Mouse (Mus musculus) lung, adult 2 months (tissue): ENCODE data around the gene Col25a1. TPM values are rescaled to one million over a fixed set of nuclear protein-coding genes. Genes with fewer than 3 reads are reported as not detected.

Experiments
- DNase-seq: peaks from one replicate; pipeline ENCODE4 v3.0.0; 2022
- H3K4me1 ChIP-seq: fragments of 200-500 bp; 2 replicates; pipeline ENCODE4 v1.6.1; 2011; ENCODE audit warnings: low read length; ENCODE audit not compliant: control insufficient read depth, insufficient read depth
- H3K4me3 ChIP-seq: fragments of 200-500 bp; replicated peaks from 2 replicates; pipeline ENCODE3; 2011; ENCODE audit warnings: low read depth, mild to moderate bottlenecking, control low read depth, low read length; ENCODE audit errors: extremely low read depth
- CTCF ChIP-seq: fragments of 200-500 bp; IDR thresholded peaks from 2 replicates; pipeline ENCODE4 v1.5.1; 2011; ENCODE audit warnings: mild to moderate bottlenecking, low read length, control low read depth; ENCODE audit not compliant: insufficient read depth
- POLR2A ChIP-seq: fragments of 200-500 bp; IDR thresholded peaks from 2 replicates; pipeline ENCODE4 v1.6.1; 2011; ENCODE audit warnings: low read depth, mild to moderate bottlenecking, control low read depth, low read length, borderline replicate concordance; ENCODE audit errors: extremely low read depth
- WGBS: fragments of 180-500 bp; shearing (Covaris S2); methylation state at CpG from one replicate; pipeline ENCODE4 v1.1.7; 2018; 5-methylcytosine and 5-hydroxymethylcytosine counted together
- polyA plus RNA-seq: library from polyadenylated mRNA; depleted of rRNA; stranded (reverse); fragments of >200 nt; gene quantifications from 2 replicates; pipeline ENCODE4 v1.2.3, GENCODE M21; 2012; rRNA removed

Gene Col25a1
- 0.07 TPM in 2 replicates for polyA plus RNA-seq

- 88% methylated on average over 8 of the region's 8 CpGs for WGBS
- DNase-seq, result no peak
These were observed at the start of gene Col25a1 for GRCm38 (mm10) chr3:130131201-130131600. TSS of gene Col25a1 (plus strand) at chr3:130131501.

DNA sequence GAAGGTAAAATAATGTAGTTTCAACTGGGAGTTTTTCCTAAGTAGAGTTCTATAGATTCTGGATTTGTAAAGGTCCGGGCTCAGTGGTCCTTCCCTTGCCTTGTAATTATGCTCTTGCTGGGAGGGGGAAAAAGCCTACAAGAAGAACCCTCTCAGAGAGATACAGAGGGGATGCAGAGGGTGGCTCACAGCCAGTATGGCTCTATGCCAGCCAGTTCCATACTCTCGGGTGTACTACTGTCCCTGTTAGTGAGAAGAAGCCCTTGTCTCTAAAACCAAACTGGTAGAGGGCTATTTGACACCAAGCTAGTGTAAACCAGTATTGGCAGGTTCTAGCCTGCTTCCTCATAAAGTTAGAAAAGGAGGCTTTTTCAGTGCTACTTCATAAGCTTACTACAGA, 48.0 kb upstream of the Col25a1 start:
- no peak for DNase-seq
- WGBS, result 40% methylated on average over 2 of the region's 2 CpGs
- H3K4me1 ChIP-seq, result 0 out of 2 replicates have a peak, but pooled peaks cover 2% of the 10 kb centered on the region
- no peak overlapping the region for H3K4me3 ChIP-seq
- no peak for TF ChIP-seq CTCF
- no peak for TF ChIP-seq POLR2A

More at GRCm38 (mm10) chr3:130131201-130131600, at the start of gene Col25a1:
- Histone ChIP-seq H3K4me3 (no peak within 1 kb of the TSS), H3K4me1 (no peaks in the 10 kb centered on the region)
- TF ChIP-seq CTCF (no peak), POLR2A (no peak)

DNA sequence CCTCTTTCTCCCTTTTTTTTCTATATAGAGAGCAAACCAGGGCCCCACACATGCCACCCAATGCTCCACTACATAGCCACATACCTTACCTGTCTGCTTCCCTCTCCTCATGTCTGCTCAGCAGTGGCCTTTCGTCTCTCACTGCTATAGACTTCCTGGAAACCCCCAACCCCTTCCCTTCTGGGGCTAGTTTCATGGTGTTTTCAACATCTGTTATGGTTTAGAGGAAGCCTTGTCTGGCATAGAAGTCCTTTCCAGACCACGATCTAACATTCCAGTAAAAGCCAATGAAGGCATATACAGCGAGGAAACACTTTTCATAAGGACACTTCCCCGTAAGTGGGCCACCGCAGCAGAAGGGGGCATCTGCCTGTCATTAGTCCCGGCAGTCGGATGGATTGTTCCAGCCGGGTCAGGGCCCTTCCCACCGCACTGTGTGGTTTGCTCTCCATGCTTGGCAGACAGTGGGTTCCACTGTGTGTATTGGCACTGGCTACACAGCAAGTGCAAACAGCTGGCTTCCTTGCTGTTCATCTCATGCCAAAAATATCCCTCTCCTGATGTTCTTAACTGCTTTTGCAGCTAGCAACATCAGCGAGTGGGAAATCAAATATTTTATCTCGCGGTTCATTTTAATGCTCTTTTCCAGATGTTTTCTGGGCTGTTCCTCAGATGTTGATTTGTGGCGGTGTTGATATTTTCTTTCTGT, 44.8 kb upstream of the Col25a1 start:
- H3K4me1 ChIP-seq, result 0 out of 2 replicates have a peak, but pooled peaks cover 2% of the 10 kb centered on the region
- 39% methylated on average over 13 of the region's 13 CpGs for WGBS
- DNase-seq, result peak; percentile 45
- no peak overlapping the region for H3K4me3 ChIP-seq
- TF ChIP-seq POLR2A, result no peak
- no peak for TF ChIP-seq CTCF

DNA sequence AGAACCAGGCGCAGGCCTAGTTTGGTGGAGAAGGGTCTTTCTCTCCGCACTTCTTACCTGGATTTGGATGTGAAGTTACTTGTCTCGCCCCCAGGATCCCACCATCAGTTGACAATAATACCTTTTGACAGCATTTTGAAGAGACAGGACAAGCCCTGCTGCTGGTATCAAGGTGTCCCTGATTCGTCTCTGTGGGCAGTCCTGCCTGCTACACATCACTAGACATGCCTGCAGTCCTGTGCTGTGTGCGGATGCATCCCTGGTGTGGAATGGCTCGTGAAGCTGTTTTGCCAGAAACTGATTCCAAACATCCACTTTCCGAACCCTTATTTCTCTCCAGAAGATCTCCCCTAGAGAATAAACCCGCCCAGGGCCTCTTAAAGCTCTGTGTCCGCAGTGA, 43.8 kb upstream of the Col25a1 start:
- 0 out of 2 replicates have a peak, but pooled peaks cover 2% of the 10 kb centered on the region for H3K4me1 ChIP-seq
- 81% methylated on average over 9 of the region's 9 CpGs for WGBS
- no peak for DNase-seq
- TF ChIP-seq CTCF, result no peak
- no peak overlapping the region for H3K4me3 ChIP-seq

DNA sequence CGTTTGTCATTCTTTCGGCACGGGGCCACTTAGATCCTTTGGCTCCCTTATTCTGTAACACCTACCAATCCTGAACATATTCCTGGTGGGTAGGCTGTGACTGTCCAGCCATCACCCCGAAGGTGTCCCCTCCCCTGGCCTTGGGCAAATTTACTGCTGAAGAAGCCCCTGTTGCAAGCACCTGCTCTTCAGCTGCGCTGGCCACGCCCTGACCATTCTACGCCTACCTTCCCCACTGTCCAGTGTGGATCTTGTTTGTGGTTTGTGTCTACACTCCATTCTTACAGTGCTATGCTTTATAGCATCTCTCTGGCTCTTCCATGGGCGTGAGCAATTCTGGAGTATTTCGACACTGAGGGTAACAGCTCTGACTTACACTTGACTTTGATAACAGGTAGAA, 42.6 kb upstream of the Col25a1 start:
- 0 out of 2 replicates have a peak, but pooled peaks cover 2% of the 10 kb centered on the region for H3K4me1 ChIP-seq
- no peak for DNase-seq
- no peak overlapping the region for H3K4me3 ChIP-seq
- 90% methylated on average over 9 of the region's 9 CpGs for WGBS
- TF ChIP-seq POLR2A, result no peak
- no peak for TF ChIP-seq CTCF

- no peak for DNase-seq
- Histone ChIP-seq H3K4me1 (0 out of 2 replicates have a peak, but pooled peaks cover 2% of the 10 kb centered on the region), H3K4me3 (no peak overlapping the region)
- TF ChIP-seq CTCF (no peak), POLR2A (no peak)
- WGBS, result 71% methylated on average over 9 of the region's 9 CpGs
These were observed 40.8 kb upstream of the Col25a1 start for GRCm38 (mm10) chr3:130090460-130090859.

DNA sequence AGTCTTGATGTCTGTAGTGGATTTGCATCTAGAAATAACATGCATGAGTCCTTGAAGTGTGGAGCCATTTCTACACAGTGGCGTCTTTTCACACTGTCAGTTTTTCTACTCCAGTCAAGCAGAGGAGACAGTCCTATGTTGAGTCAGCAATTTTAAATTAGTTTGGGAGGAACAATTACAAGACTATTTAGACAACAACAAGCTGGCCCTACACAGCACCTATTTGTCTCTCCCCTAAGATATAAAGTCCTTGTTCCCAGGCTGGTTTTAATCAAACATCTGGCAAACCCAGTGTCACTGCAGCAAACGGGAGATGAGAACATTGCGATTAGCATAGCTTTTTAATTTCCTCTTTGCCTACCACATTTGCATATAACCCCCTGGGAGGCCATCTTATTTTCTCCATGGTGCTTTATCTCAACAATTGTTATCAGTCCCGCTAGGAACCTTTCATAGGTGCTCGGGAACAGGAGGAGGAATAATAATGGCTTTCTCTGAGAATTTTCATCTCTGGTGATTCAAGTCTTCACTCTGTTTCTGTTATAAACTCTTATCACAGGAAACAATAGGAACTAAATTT, 37.1 kb upstream of the Col25a1 start:
- H3K4me1 ChIP-seq, result no peaks in the 10 kb centered on the region
- no peak overlapping the region for H3K4me3 ChIP-seq
- no peak for DNase-seq
- TF ChIP-seq CTCF, result no peak
- no peak for TF ChIP-seq POLR2A
- WGBS, result 82% methylated on average over 5 of the region's 5 CpGs

DNA sequence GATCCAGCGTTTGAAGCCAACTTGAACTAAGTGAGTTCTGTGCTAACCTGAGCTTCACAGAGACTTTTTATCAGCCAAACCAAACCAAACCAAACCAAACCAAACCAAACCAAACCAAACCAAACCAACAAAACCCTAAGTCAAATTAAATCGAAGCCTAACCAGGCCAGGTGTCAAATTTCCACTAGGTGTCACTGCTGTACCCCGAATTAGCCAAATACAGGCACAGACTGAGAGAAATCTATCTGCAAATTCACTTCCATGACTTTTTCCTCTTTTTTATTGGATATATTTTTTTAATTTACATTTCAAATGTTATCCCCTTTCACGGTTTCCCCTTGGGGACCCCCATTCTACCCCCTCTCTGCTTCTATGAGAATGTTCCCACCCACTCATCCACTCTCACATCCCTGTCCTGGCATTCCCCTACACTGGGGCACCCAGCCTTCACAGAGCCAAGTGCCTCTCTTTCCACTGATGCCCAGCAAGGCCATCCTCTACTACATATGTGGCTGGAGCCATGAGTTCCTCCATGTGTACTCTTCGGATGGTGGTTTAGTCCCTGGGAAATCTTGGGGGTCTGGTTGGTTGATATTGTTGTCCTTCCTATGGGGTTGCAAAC, 36.0 kb upstream of the Col25a1 start:
- H3K4me1 ChIP-seq, result no peaks in the 10 kb centered on the region
- WGBS, result 36% methylated on average over 5 of the region's 5 CpGs
- no peak for DNase-seq
- H3K4me3 ChIP-seq, result no peak overlapping the region
- TF ChIP-seq CTCF, result peak; percentile 21; the same call in 1 of the 2 replicates
- no peak for TF ChIP-seq POLR2A

DNA sequence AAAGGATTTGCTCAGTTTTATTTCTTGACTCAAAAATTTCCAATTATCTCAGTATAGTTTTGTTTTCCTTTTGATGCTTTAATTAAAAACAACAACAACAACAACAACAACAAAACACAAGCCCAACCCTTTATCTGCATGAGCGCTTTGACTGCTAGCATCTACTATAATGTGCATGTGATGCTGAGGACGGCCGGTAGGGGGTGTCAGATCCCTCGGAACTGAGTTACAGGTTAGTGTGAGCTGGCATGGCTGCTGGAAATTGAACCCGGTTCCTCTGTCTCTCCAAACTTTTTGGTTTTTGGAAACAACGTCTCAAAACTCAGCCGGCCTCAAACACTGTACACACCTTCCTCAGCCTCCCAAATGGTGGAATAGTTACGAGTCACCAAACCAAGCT, 27.8 kb upstream of the Col25a1 start:
- Histone ChIP-seq H3K4me1 (no peaks in the 10 kb centered on the region), H3K4me3 (no peak overlapping the region)
- TF ChIP-seq CTCF (peak; percentile 39), POLR2A (no peak)
- 79% methylated on average over 8 of the region's 8 CpGs for WGBS
- DNase-seq, result no peak
